Mouse (Mus musculus): Measurements from ENCODE around the gene Cbarp.

Cbarp gene

DNA sequence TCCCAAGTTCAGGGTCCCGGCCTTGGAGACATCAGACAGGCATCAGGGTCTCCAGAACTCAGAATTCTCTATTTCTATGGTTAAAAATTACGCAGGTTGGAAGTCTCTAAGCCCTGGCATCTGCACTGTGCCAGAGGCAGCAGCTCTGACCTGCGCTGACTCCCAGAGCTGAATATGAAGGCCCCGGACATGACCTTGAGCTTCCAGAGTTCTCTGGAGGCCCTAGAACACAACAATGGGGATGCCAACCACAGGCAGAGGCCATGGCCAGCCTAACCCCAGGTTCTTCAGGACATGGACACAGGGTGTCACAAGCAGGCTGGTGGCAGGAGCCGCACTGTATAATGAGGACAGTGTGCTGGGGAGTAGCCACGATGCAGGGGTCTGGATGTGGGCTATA lies 46.5 kb downstream of the Cbarp start:
- no peak for DNase-seq (ENCODE audit: low read depth)

DNA sequence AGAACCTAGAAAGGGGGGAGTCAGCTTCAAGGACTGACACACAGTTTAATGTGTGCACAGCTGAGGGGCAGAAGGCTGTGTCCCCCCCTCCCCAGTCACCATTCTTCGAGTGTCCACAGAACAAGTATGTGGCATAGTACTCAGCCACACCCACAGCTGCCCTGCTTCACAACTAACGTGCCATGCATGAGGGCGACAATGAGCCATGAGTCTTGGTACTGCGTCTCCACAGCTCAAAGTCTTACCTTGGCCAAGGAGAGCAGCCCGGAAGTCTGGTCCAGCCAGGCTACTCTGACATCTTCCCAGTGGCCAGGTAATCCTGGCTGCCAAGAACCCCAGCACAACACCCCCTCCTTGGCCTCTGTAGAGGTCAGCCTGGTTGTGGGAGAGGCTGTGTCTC lies 47.9 kb downstream of the Cbarp start:
- no peak for DNase-seq (ENCODE audit: low read depth)

DNA sequence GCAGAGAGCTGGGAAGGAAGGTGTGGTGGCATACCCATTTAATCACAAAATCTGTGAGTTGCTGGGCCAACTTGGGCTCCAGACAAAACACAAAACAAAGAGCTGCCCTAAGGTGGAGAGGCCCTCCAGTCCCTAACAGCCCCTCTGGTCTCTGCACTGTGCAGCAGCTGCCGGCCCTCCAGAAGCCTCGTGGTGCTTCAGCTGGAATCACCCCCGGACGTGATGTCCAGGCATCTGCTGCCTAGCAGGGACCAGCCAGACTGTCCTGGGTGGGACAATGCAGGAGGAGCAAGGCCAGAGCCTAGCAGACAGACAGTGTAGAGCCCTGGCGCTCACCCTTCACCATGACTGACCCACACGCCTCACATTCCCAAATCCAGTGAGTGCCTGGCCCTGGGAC lies 49.1 kb downstream of the Cbarp start:
- DNase-seq (ENCODE audit: low read depth): no peak

DNA sequence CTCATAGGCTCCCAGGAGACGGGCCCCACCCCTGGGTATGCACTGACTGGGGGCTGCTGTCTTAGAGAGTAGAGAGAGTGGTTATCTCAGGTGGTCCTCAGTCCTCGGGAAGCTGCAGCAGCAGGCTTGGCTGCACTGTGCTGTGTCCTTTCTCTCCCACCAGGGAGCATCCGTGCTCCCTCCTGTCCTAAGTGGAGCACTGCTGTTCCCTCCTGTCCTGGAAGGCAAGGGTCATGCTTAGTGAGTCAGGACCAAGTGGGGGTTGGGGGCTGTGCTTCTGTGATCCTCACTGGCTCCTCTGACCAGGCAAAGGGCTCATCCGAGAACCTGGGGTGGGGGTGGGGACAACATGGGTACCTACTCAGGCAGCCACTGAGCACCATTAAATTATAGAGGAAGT lies 51.5 kb downstream of the Cbarp start:
- no peak for DNase-seq (ENCODE audit: low read depth)

DNA sequence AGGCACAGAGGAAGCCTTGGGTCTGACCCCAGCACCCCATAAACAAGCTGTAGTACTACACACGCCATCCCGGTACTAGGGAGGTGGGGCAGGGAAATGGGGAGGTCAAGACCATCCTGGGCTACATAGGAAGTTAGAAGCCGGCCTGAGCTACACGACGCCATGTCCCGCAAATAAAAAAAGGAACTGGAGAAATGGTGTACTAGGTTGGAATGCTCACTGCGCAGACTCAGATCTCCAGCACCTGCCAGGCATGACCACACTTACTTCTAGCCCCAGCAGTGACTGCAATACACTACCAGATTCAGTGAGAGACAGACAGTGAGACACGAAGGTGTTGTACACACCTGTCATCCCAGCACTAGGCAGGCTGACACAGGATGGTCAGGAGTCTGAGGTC lies 53.2 kb downstream of the Cbarp start:
- DNase-seq (ENCODE audit: low read depth): no peak

DNA sequence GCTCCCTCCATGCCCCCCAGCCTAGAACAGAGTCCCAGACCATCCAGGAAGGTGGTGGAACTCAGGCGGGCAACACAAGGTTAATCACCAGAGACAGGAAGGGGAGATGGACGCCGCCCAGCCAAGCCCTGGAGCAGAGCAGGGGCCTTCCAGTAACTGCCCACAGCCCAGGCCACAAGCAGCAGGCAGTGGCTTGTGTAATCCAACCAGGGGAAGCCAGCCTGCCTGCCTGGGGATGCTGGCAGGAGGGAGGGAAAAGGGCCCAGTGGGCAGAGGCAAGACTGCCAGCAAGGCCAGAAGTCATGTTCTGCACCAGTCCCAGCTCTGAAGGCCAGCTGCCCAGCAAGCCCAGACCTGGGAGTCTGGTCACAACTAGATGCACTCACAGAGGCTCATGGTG lies 53.8 kb downstream of the Cbarp start:
- DNase-seq (ENCODE audit: low read depth): no peak

DNA sequence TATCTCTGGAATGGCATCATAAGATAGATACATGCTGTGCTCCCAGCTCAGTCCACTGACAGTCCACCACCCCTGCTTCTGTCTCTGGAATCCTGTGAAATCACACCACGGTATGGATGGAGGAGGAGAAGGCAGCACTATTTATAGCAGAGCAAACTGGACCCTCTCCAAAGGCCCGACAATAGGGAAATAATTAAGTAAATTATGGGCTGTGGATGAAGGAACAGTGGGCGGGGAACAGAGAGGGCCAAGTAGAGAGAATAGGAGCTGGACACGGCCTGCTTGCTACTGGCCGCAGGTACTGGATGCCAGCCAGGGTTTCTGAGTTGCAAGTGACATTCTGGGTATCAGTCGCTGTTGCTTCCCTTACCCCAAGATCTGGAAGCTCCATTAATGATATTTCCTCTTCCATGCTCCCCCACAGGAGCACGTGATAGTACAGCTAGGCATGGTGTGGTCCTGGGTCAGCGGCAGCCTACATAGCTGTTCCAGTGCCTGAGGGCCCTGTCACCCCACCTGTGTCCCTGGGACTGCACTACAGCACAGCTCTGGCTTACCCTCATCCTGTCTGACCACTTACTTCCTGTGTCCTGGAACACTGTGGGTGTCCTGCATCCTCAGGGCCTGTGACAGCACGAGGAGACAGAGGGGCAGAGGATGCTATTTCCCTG lies 55.7 kb downstream of the Cbarp start:
- DNase-seq (ENCODE audit: low read depth): no peak

DNA sequence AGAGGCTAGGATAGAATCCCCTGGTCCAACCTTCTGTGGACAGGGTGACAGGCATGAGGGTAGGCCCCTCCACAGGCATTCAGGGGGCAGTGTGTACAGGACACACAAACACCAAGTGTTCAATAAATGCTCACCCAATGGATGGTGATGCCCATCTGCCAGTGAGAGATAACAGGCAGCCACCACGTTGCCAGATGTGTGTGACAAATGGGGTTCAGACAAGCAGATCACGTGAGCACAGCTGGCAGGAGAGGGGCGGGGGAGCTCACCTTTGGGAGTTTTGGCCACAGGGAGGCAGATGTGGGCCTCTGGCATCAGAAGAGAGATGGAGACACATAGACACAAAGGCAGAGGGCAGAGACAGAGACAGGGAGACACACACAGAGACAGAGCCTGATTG lies 59.6 kb downstream of the Cbarp start:
- peak; percentile 85 for DNase-seq (ENCODE audit: low read depth)
